Mouse (Mus musculus) midbrain, embryonic 14.5 days (tissue): Measurements from ENCODE around the gene Wdr54. TPM values are rescaled to one million over a fixed set of nuclear protein-coding genes. Genes with fewer than 3 reads are reported as not detected.

Source experiments
- polyA plus RNA-seq: library from polyadenylated mRNA; unstranded; fragments of >200 nt; fragmentation: Nextera tagmentation; extraction: Ambion mirVana; gene quantifications from 2 replicates; pipeline ENCODE4 v1.2.1, GENCODE M21; 2014

Wdr54 gene
- polyA plus RNA-seq, 1 experiment from 2014 or later: 19.4 TPM

Other genes starting within 250 kb of the Wdr54 start
- gene Sema4f, start 216.6 kb downstream of the Wdr54 start, polyA plus RNA-seq: 11.3 and 11.5 TPM in 2 replicates
- 0.28 TPM in 1 of 2 replicates, not detected in the other for gene M1ap, start 209.5 kb downstream of the Wdr54 start, polyA plus RNA-seq
- 1.7 TPM in 2 replicates for gene Dok1, start 122.9 kb downstream of the Wdr54 start, polyA plus RNA-seq
- gene Loxl3, start 122.2 kb downstream of the Wdr54 start, polyA plus RNA-seq: 3.1 and 5.5 TPM in 2 replicates
- gene Aup1, start 101.9 kb downstream of the Wdr54 start, polyA plus RNA-seq: 111 and 145 TPM in 2 replicates
- 38.5 and 53.1 TPM in 2 replicates for gene Htra2, start 101.1 kb downstream of the Wdr54 start, polyA plus RNA-seq
- gene Dqx1, start 98.6 kb downstream of the Wdr54 start, polyA plus RNA-seq: 0.53 and 0.68 TPM in 2 replicates
- not detected in 2 replicates for gene Tlx2, start 86.1 kb downstream of the Wdr54 start, polyA plus RNA-seq
- 43.5 and 58.8 TPM in 2 replicates for gene Pcgf1, start 78.5 kb downstream of the Wdr54 start, polyA plus RNA-seq
- not detected in 2 replicates for gene Lbx2, start 70.0 kb downstream of the Wdr54 start, polyA plus RNA-seq
- 4.2 and 6.2 TPM in 2 replicates for gene Ccdc142, start 54.8 kb downstream of the Wdr54 start, polyA plus RNA-seq
- 4.3 and 4.8 TPM in 2 replicates for gene Gm42688, start 54.8 kb downstream of the Wdr54 start, polyA plus RNA-seq
- 120 and 139 TPM in 2 replicates for gene Mrpl53, start 47.4 kb downstream of the Wdr54 start, polyA plus RNA-seq
- 22.4 and 22.6 TPM in 2 replicates for gene Mogs, start 40.9 kb downstream of the Wdr54 start, polyA plus RNA-seq
- 155 and 157 TPM in 2 replicates for gene Wbp1, start 34.8 kb downstream of the Wdr54 start, polyA plus RNA-seq
- 13.1 and 14.2 TPM in 2 replicates for gene Ino80b, start 31.0 kb downstream of the Wdr54 start, polyA plus RNA-seq
- gene Rtkn, start 20.9 kb downstream of the Wdr54 start, polyA plus RNA-seq: 5.0 and 8.8 TPM in 2 replicates
- gene 1700003E16Rik, start within 50 bp of the Wdr54 start, polyA plus RNA-seq: 5.9 and 7.1 TPM in 2 replicates
- gene Dctn1, start 9.5 kb upstream of the Wdr54 start, polyA plus RNA-seq: 134 and 135 TPM in 2 replicates
- 0.27 and 0.55 TPM in 2 replicates for gene Slc4a5, start 63.4 kb upstream of the Wdr54 start, polyA plus RNA-seq
- 27.0 and 31.3 TPM in 2 replicates for gene Mthfd2, start 169.5 kb upstream of the Wdr54 start, polyA plus RNA-seq
- 14.7 and 32.5 TPM in 2 replicates for gene Mob1a, start 169.6 kb upstream of the Wdr54 start, polyA plus RNA-seq
- 54.5 and 61.1 TPM in 2 replicates for gene Bola3, start 192.8 kb upstream of the Wdr54 start, polyA plus RNA-seq